Mouse (Mus musculus) MEL (cell line): ENCODE data around the gene Dcakd.

Experiments used
- CTCF ChIP-seq, 3 experiments: IDR thresholded peaks in 2 of 3; conservative IDR thresholded peaks in 1 of 3; 2 replicates each; pipeline ENCODE4 v1.5.1; 2011 to 2012; ENCODE audit warnings: low read length in 3 of 3, low read depth in 2 of 3, mild to moderate bottlenecking in 2 of 3, improper control_type of control experiment in 1 of 3, inconsistent platforms in 1 of 3, mixed read lengths in 1 of 3, moderate library complexity in 1 of 3; ENCODE audit not compliant: control insufficient read depth in 1 of 3, insufficient read depth in 1 of 3, poor library complexity in 1 of 3, severe bottlenecking in 1 of 3
- EP300 ChIP-seq, 2 experiments: IDR thresholded peaks; 2 replicates each; pipeline ENCODE4 v1.6.1; 2011; ENCODE audit warnings: improper control_type of control experiment in 2 of 2, low read length in 2 of 2, low read depth in 1 of 2, mild to moderate bottlenecking in 1 of 2
- ETS1 ChIP-seq: IDR thresholded peaks from 2 replicates; pipeline ENCODE4 v1.6.1; 2012; ENCODE audit warnings: low read depth, mild to moderate bottlenecking, inconsistent platforms, low read length, improper control_type of control experiment, moderate library complexity
- GATA1 ChIP-seq: IDR thresholded peaks from 2 replicates; pipeline ENCODE4 v1.6.1; 2011; ENCODE audit warnings: low read depth, low read length, improper control_type of control experiment
- JUND ChIP-seq: IDR thresholded peaks from 2 replicates; pipeline ENCODE4 v1.6.1; 2011; ENCODE audit warnings: low read depth, mild to moderate bottlenecking, improper control_type of control experiment, low read length
- KAT2A ChIP-seq: conservative IDR thresholded peaks from 2 replicates; pipeline ENCODE4 v1.6.1; 2012; ENCODE audit warnings: low read depth, low read length, improper control_type of control experiment, inconsistent platforms
- MAX ChIP-seq: IDR thresholded peaks from 2 replicates; pipeline ENCODE4 v1.6.1; 2011; ENCODE audit warnings: low read length, improper control_type of control experiment
- MAZ ChIP-seq: IDR thresholded peaks from 2 replicates; pipeline ENCODE4 v1.6.1; 2012; ENCODE audit warnings: low read depth, mild to moderate bottlenecking, inconsistent platforms, low read length, improper control_type of control experiment
- MEF2A ChIP-seq: IDR thresholded peaks from 2 replicates; pipeline ENCODE4 v1.6.1; 2014; ENCODE audit warnings: low read depth, mild to moderate bottlenecking, inconsistent platforms, low read length, improper control_type of control experiment; ENCODE audit not compliant: poor library complexity, insufficient replicate concordance, severe bottlenecking; ENCODE audit errors: extremely low read depth
- POLR2A ChIP-seq, 2 experiments: IDR thresholded peaks; 2 replicates each; pipeline ENCODE4 v1.6.1; 2011 to 2012; ENCODE audit warnings: low read length in 2 of 2, mild to moderate bottlenecking in 2 of 2, control low read depth in 1 of 2, improper control_type of control experiment in 1 of 2, low read depth in 1 of 2, moderate library complexity in 1 of 2; ENCODE audit not compliant: control insufficient read depth in 1 of 2, insufficient read depth in 1 of 2, poor library complexity in 1 of 2
- POLR2AphosphoS2 ChIP-seq: IDR thresholded peaks from 2 replicates; pipeline ENCODE4 v1.6.1; 2011; ENCODE audit warnings: low read length, improper control_type of control experiment
- SIN3A ChIP-seq: IDR thresholded peaks from 2 replicates; pipeline ENCODE4 v1.6.1; 2012; ENCODE audit warnings: low read length, improper control_type of control experiment, inconsistent platforms
- TCF12 ChIP-seq: IDR thresholded peaks from 2 replicates; pipeline ENCODE4 v1.6.1; 2014; ENCODE audit warnings: low read depth, mild to moderate bottlenecking, inconsistent platforms, low read length, improper control_type of control experiment, moderate library complexity
- ZNF384 ChIP-seq: IDR thresholded peaks from 2 replicates; pipeline ENCODE4 v1.6.1; 2012; ENCODE audit warnings: low read depth, mild to moderate bottlenecking, inconsistent platforms, low read length, improper control_type of control experiment

DNA sequence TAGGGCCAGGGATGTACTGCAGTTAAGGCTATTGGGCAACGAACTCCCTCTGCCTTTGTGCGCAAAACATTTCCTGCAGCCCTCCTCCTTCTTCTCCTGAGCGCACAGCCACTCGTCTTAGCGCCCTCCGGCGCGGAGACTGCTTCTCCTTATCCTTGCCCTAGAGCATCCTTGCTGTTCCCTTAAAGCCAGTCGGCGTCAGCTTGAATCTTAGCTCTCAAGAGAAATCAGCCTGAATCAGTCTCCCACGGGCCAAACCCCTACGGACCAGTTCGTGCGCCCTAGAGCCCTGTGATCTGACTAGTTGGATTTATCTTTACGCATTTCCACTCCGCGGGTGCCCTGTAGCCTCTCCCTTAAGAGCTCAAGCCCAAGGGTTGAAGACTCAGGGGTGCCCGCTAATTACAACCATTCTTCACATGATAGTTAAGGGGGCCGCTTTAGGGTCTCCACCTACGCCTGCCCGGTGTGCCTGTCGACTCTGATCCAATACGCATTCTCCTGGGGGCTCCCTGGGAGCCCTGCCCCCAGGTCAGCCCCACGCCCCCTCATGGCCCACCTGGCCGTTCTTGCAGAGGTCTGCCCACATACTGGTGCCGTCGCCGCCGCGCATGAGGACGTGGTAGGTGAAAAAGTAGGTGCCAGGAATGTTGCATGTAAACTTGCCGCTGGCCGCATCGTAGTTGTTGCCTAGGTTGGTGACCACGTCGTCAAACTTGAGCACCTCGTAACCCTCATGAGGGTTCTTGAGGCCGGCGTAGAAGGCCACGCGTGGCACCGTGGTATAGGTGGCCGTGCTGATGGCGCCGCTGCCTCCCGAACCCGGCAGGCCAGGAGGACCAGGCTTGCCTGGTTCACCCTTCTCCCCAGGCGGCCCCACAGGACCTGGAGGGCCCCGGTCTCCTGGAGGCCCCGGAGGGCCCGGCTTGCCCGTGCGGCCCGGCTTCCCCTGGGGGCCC, 82.5 kb downstream of the Dcakd start:
- TF ChIP-seq CTCF (IDR thresholded peaks at IDR 0.05 in 2 of 3, conservative IDR thresholded peaks at IDR 0.05 in 1 of 3; ENCODE audit: control insufficient read depth in 1 of 3, insufficient read depth in 1 of 3, low read depth in 2 of 3, low read length in 3 of 3, poor library complexity in 1 of 3, severe bottlenecking in 1 of 3) (no peak), KAT2A (no peak), MAX (no peak), MEF2A (no peak), TCF12 (no peak), POLR2A (IDR thresholded peaks at IDR 0.05; ENCODE audit: control insufficient read depth in 1 of 2, insufficient read depth in 1 of 2, low read depth in 1 of 2, low read length in 2 of 2, poor library complexity in 1 of 2) (no peak), ETS1 (no peak), SIN3A (no peak), MAZ (no peak), GATA1 (no peak), POLR2AphosphoS2 (no peak), EP300 (IDR thresholded peaks at IDR 0.05; ENCODE audit: low read depth in 1 of 2, low read length in 2 of 2) (no peak), JUND (no peak), ZNF384 (no peak)
